Mouse (Mus musculus): Measurements from ENCODE around the gene Ehhadh. TPM values are rescaled to one million over a fixed set of nuclear protein-coding genes. Genes with fewer than 3 reads are reported as not detected.

Ehhadh gene
- polyA plus RNA-seq, 1 experiment from 2014 or later: 3.6 TPM

DNA sequence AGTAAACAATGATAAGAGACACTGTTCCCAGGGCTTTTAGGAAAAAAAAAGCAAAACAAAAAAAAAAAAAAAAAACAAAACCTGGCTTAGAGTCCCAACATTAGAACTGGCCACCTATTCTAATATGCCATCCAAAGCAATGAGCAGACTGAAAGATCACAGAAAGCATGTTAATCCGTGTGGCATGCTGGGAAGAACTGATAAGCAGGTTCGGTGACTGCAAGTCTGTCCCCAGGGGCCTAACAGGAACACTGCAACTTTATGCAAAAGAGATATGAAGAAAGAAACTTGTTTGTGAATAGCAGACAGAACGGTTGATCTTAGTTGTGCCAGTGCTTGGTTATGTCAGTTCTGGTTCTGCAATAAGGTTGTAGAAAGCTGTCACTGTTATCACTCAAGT, 4.2 kb upstream of the Ehhadh start:
- no peak overlapping the region for H3K9ac ChIP-seq (ENCODE audit: low read length)
- H3K4me3 ChIP-seq (ENCODE audit: low read length): no peak overlapping the region
- H3K4me2 ChIP-seq (ENCODE audit: low read depth, low read length): no peak overlapping the region
- 22% methylated on average over 3 of the region's 3 CpGs for WGBS
- peaks cover 15% of the 10 kb centered on the region for H3K4me1 ChIP-seq (ENCODE audit: control insufficient read depth, insufficient read depth, low read length)
- no peaks in the 10 kb centered on the region for H3K9me3 ChIP-seq (replicated peaks; ENCODE audit: control insufficient read depth, low read length)
- H3K27ac ChIP-seq (ENCODE audit: low read length): no peak overlapping the region
- H3K36me3 ChIP-seq (ENCODE audit: control insufficient read depth, insufficient read depth): no peaks in the 10 kb centered on the region
- ATAC-seq (replicated peaks; ENCODE audit: extremely low read depth, insufficient read depth, low FRiP score): no peak
- no peaks in the 10 kb centered on the region for H3K27me3 ChIP-seq (ENCODE audit: control insufficient read depth, insufficient read depth, low read length)

DNA sequence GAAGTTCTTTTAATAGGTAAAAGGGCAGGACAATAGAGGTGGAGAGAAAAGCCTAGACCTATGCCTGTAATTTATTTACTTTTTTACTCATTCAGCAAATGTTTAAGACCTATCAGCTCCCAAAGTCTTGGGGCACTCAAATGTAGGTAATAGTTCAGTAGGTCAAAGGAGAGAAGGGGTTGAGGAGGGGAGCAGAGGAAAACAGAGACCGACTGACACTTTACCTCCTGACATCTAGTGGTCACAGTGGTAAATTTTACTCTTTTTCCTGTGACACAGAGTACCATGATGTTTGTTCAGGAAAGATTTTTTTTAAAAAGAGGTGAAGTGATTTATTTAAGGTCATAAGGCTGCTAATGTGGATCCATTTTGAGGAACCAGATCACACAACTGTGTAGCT, 2.9 kb upstream of the Ehhadh start:
- WGBS: 8% methylated on average over 1 of the region's 1 CpGs
- Histone ChIP-seq H3K27ac (ENCODE audit: low read length) (no peak overlapping the region), H3K9me3 (replicated peaks; ENCODE audit: control insufficient read depth, low read length) (no peaks in the 10 kb centered on the region), H3K4me2 (ENCODE audit: low read depth, low read length) (no peak overlapping the region), H3K4me1 (ENCODE audit: control insufficient read depth, insufficient read depth, low read length) (peaks cover 15% of the 10 kb centered on the region), H3K9ac (ENCODE audit: low read length) (no peak overlapping the region), H3K27me3 (ENCODE audit: control insufficient read depth, insufficient read depth, low read length) (no peaks in the 10 kb centered on the region), H3K36me3 (ENCODE audit: control insufficient read depth, insufficient read depth) (no peaks in the 10 kb centered on the region), H3K4me3 (ENCODE audit: low read length) (no peak overlapping the region)
- ATAC-seq (replicated peaks; ENCODE audit: extremely low read depth, insufficient read depth, low FRiP score): no peak

DNA sequence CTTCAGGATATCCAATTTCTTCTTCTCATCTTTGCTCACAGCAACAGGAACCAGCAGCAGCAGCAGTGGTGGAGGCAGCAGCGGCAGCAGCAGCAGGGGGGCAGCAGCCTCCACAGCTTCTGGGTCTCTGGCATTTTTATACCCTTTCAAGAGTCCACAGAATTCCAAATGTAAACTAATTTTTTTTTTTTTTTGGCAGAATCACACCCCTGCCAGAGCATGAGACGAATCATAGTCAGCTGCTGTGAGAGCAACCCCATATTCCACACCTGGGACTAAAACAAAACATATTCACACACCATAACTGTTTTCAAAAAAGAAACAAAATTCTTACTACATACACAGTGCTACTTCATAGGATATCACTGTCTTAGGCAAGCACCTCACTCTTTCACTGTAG, 1.6 kb upstream of the Ehhadh start:
- WGBS: 74% methylated on average over 2 of the region's 2 CpGs
- Histone ChIP-seq H3K27ac (ENCODE audit: low read length) (no peak overlapping the region), H3K4me1 (ENCODE audit: control insufficient read depth, insufficient read depth, low read length) (peaks cover 11% of the 10 kb centered on the region), H3K36me3 (ENCODE audit: control insufficient read depth, insufficient read depth) (no peaks in the 10 kb centered on the region), H3K4me3 (ENCODE audit: low read length) (no peak overlapping the region), H3K4me2 (ENCODE audit: low read depth, low read length) (no peak overlapping the region), H3K9me3 (replicated peaks; ENCODE audit: control insufficient read depth, low read length) (no peaks in the 10 kb centered on the region), H3K27me3 (ENCODE audit: control insufficient read depth, insufficient read depth, low read length) (no peaks in the 10 kb centered on the region), H3K9ac (ENCODE audit: low read length) (no peak overlapping the region)
- ATAC-seq (replicated peaks; ENCODE audit: extremely low read depth, insufficient read depth, low FRiP score): no peak

DNA sequence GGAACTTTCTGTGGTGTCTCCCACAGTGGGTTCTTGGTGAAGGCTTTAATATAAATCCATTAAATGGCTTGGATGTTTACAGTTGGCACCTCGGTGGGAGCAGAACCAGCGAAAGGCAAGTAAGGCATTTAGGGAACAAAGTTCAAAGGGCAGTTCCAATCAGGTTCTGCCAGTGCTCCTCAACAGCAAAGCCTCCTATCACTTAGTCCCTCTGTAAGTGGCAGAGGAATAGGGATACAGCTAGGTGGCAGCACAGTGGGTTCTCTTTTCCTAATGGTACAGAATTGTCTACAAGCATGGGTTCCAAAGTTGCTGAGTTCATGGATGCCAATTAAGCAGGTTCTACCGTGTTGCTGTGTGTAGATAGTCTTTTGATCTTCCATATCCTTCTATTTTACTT, 974 bp upstream of the Ehhadh start:
- H3K36me3 ChIP-seq (ENCODE audit: control insufficient read depth, insufficient read depth): no peaks in the 10 kb centered on the region
- no peak overlapping the region for H3K27ac ChIP-seq (ENCODE audit: low read length)
- no peak for ATAC-seq (replicated peaks; ENCODE audit: extremely low read depth, insufficient read depth, low FRiP score)
- H3K4me1 ChIP-seq (ENCODE audit: control insufficient read depth, insufficient read depth, low read length): peaks cover 9% of the 10 kb centered on the region
- no peak overlapping the region for H3K4me3 ChIP-seq (ENCODE audit: low read length)
- H3K9me3 ChIP-seq (replicated peaks; ENCODE audit: control insufficient read depth, low read length): no peaks in the 10 kb centered on the region
- no peak overlapping the region for H3K4me2 ChIP-seq (ENCODE audit: low read depth, low read length)
- H3K27me3 ChIP-seq (ENCODE audit: control insufficient read depth, insufficient read depth, low read length): no peaks in the 10 kb centered on the region
- H3K9ac ChIP-seq (ENCODE audit: low read length): no peak overlapping the region
- 46% methylated on average over 3 of the region's 3 CpGs for WGBS

DNA sequence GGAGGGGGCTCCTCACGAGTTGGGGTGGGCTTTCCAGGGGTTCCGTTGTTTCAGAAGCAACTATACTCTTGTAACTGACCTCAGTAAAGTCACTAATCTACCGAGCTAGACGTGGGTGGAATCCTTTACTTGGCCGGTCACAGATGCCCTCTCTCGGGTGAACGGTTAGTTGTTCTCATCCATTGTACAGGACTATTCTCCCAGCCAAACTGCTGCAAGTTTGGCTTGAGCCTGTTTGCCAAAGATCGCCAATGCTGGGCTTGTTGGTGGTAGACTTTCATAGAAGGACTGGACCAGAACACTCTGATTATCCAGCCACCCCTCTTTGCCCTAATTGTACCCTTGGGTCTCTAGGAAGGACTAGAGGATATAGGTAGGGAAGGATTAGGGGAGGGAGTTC, 1.3 kb downstream of the Ehhadh start:
- ATAC-seq (replicated peaks; ENCODE audit: extremely low read depth, insufficient read depth, low FRiP score): no peak
- Histone ChIP-seq H3K4me1 (ENCODE audit: control insufficient read depth, insufficient read depth, low read length) (peaks cover 8% of the 10 kb centered on the region), H3K9ac (ENCODE audit: low read length) (no peak overlapping the region), H3K27ac (ENCODE audit: low read length) (no peak overlapping the region), H3K27me3 (ENCODE audit: control insufficient read depth, insufficient read depth, low read length) (no peaks in the 10 kb centered on the region), H3K4me2 (ENCODE audit: low read depth, low read length) (no peak overlapping the region), H3K36me3 (ENCODE audit: control insufficient read depth, insufficient read depth) (no peaks in the 10 kb centered on the region), H3K4me3 (ENCODE audit: low read length) (no peak overlapping the region), H3K9me3 (replicated peaks; ENCODE audit: control insufficient read depth, low read length) (no peaks in the 10 kb centered on the region)
- 86% methylated on average over 8 of the region's 8 CpGs for WGBS

DNA sequence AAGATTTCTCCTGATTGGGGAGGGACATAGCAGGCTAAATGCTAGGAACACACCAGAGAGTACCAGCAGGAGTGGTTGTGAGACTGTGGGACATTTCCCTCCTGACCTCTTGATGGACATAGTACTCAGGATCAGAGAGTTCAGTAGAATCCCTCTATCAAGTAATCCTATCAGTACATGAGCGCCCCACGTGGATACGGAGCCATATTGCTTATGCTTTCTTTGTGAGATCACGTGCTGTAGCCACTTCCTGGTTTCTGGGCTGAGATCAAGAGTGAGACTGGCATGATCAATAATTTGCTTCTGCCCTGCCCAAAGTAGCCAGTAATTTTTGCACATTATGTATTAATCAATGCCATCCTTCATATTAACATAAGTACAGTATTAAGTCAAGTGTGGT, 2.6 kb downstream of the Ehhadh start:
- H3K4me1 ChIP-seq (ENCODE audit: control insufficient read depth, insufficient read depth, low read length): peaks cover 8% of the 10 kb centered on the region
- no peaks in the 10 kb centered on the region for H3K27me3 ChIP-seq (ENCODE audit: control insufficient read depth, insufficient read depth, low read length)
- H3K36me3 ChIP-seq (ENCODE audit: control insufficient read depth, insufficient read depth): no peaks in the 10 kb centered on the region
- 64% methylated on average over 4 of the region's 4 CpGs for WGBS
- H3K9me3 ChIP-seq (replicated peaks; ENCODE audit: control insufficient read depth, low read length): no peaks in the 10 kb centered on the region
- H3K9ac ChIP-seq (ENCODE audit: low read length): no peak overlapping the region
- H3K4me3 ChIP-seq (ENCODE audit: low read length): no peak overlapping the region
- H3K27ac ChIP-seq (ENCODE audit: low read length): no peak overlapping the region
- no peak overlapping the region for H3K4me2 ChIP-seq (ENCODE audit: low read depth, low read length)
- ATAC-seq (replicated peaks; ENCODE audit: extremely low read depth, insufficient read depth, low FRiP score): no peak

DNA sequence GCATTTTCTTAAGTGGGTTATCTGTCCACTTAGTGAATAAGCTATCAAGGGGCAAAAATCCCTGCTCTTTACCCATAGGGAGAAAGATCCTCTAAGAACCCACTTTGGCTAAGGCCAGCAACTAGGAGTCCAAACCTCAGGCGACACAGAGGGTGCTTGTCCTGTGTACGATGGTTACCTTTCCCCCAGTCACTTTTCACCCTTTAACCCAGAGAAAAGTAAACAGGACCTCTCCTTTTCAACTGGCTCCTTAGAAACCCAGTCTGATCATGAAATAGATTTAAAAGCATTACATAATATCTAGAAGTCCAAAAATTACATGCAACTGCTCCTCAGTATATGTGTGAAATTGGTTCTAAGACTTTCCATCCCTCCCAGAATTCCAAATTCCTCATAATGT, 4.8 kb downstream of the Ehhadh start:
- no peak overlapping the region for H3K9ac ChIP-seq (ENCODE audit: low read length)
- WGBS: 73% methylated on average over 2 of the region's 2 CpGs

DNA sequence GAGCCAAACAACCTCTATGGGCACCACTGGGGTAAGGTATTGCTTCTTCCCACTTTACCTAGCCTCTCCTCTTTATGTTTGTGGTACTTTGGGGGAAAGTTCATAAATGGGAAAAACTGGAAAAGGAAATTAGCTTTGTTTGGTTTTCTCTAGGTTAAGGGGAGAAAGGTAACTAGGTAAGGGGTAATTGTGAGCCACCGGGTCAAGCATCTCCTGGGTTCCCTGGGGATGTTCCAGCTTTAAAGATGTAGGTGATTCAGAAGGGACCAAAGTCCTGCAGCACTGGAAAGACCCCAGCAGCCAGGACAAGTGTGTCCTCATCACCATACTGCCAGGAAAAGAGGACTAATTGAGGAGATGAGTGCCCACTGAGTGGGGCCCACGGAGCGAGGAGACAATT, 5.7 kb downstream of the Ehhadh start:
- Histone ChIP-seq H3K9me3 (replicated peaks; ENCODE audit: control insufficient read depth, low read length) (no peaks in the 10 kb centered on the region), H3K4me1 (ENCODE audit: control insufficient read depth, insufficient read depth, low read length) (no peaks in the 10 kb centered on the region), H3K4me3 (ENCODE audit: low read length) (no peak overlapping the region), H3K27ac (ENCODE audit: low read length) (no peak overlapping the region), H3K36me3 (ENCODE audit: control insufficient read depth, insufficient read depth) (no peaks in the 10 kb centered on the region), H3K9ac (ENCODE audit: low read length) (no peak overlapping the region), H3K4me2 (ENCODE audit: low read depth, low read length) (no peak overlapping the region), H3K27me3 (ENCODE audit: control insufficient read depth, insufficient read depth, low read length) (no peaks in the 10 kb centered on the region)
- ATAC-seq (replicated peaks; ENCODE audit: extremely low read depth, insufficient read depth, low FRiP score): no peak
- WGBS: 71% methylated on average over 3 of the region's 3 CpGs

More for the DNA sequence above, 4.8 kb downstream of the Ehhadh start:
- Histone ChIP-seq H3K4me1 (ENCODE audit: control insufficient read depth, insufficient read depth, low read length) (peaks cover 5% of the 10 kb centered on the region; the same call in 1 of the 2 replicates), H3K36me3 (ENCODE audit: control insufficient read depth, insufficient read depth) (no peaks in the 10 kb centered on the region), H3K27me3 (ENCODE audit: control insufficient read depth, insufficient read depth, low read length) (no peaks in the 10 kb centered on the region), H3K9me3 (replicated peaks; ENCODE audit: control insufficient read depth, low read length) (no peaks in the 10 kb centered on the region), H3K4me3 (ENCODE audit: low read length) (no peak overlapping the region), H3K27ac (ENCODE audit: low read length) (no peak overlapping the region), H3K4me2 (ENCODE audit: low read depth, low read length) (no peak overlapping the region)
- ATAC-seq (replicated peaks; ENCODE audit: extremely low read depth, insufficient read depth, low FRiP score): no peak

DNA sequence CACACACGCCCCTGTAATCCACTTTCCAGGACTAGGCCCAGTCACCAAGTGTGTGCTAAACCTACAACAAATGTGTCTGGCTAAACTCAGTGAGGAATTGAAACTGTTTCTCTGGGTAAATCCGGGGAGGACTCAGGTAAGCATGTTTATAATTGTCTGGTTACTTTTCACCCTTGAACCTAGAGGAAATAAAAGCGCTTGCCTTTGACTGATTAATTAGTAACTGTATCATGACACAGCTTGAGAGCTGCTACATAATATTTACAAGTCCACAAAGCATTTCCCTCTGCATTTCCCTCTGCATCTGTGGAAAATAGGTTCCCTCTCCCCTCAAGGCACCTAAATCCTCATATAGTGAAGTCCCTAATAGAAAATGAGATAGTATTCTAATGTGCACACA, 6.3 kb downstream of the Ehhadh start:
- Histone ChIP-seq H3K27me3 (ENCODE audit: control insufficient read depth, insufficient read depth, low read length) (no peaks in the 10 kb centered on the region), H3K36me3 (ENCODE audit: control insufficient read depth, insufficient read depth) (no peaks in the 10 kb centered on the region), H3K4me1 (ENCODE audit: control insufficient read depth, insufficient read depth, low read length) (no peaks in the 10 kb centered on the region), H3K4me3 (ENCODE audit: low read length) (no peak overlapping the region), H3K9ac (ENCODE audit: low read length) (no peak overlapping the region), H3K27ac (ENCODE audit: low read length) (no peak overlapping the region), H3K9me3 (replicated peaks; ENCODE audit: control insufficient read depth, low read length) (no peaks in the 10 kb centered on the region), H3K4me2 (ENCODE audit: low read depth, low read length) (no peak overlapping the region)
- WGBS: 77% methylated on average over 3 of the region's 3 CpGs
- ATAC-seq (replicated peaks; ENCODE audit: extremely low read depth, insufficient read depth, low FRiP score): no peak

DNA sequence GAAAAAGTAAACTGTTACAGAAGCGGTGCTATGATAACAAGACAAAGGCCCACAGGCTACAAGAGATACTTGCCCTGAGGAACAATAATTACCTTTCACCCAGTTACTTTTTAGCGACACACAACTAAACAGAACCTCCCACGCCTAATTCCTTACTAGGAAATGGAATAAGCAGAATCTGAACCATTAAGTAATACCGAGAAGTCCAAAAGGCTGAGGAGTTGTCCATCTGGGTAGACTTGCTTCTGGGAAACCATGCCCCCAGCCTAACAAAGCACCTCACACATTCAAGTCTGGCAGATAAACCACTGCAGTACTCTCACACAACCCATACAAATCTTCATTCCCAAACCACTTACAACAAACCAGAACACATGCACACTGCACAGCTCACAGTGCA, 8.5 kb downstream of the Ehhadh start:
- Histone ChIP-seq H3K4me2 (ENCODE audit: low read depth, low read length) (no peak overlapping the region), H3K27me3 (ENCODE audit: control insufficient read depth, insufficient read depth, low read length) (no peaks in the 10 kb centered on the region), H3K4me3 (ENCODE audit: low read length) (no peak overlapping the region), H3K4me1 (ENCODE audit: control insufficient read depth, insufficient read depth, low read length) (no peaks in the 10 kb centered on the region), H3K36me3 (ENCODE audit: control insufficient read depth, insufficient read depth) (no peaks in the 10 kb centered on the region), H3K9me3 (replicated peaks; ENCODE audit: control insufficient read depth, low read length) (no peaks in the 10 kb centered on the region), H3K9ac (ENCODE audit: low read length) (no peak overlapping the region), H3K27ac (ENCODE audit: low read length) (no peak overlapping the region)
- ATAC-seq (replicated peaks; ENCODE audit: extremely low read depth, insufficient read depth, low FRiP score): no peak
- 82% methylated on average over 4 of the region's 4 CpGs for WGBS

Data from heart, embryonic 16.5 days (tissue).